Mouse (Mus musculus) heart, postnatal 36 days (tissue): Measurements from ENCODE around the gene Zfp644. TPM values are rescaled to one million over a fixed set of nuclear protein-coding genes. Genes with fewer than 3 reads are reported as not detected.

ENCODE experiments used
- DNase-seq, 2 experiments: peaks; one replicate each; pipeline ENCODE4 v3.0.0; 2021 to 2022
- intact Hi-C: fragments of 180-260 bp; cut with DNase I; formaldehyde crosslinking; loops from one replicate; pipeline ENCODE4 v1.15.1; 2025
- total RNA-seq, 2 experiments: library from RNA; stranded (reverse); gene quantifications; 2 replicates each; pipeline ENCODE4 v1.2.3; 2021

Gene Zfp644
- total RNA-seq, 2 experiments from 2014 or later: 53.8 to 59.8 TPM

DNA sequence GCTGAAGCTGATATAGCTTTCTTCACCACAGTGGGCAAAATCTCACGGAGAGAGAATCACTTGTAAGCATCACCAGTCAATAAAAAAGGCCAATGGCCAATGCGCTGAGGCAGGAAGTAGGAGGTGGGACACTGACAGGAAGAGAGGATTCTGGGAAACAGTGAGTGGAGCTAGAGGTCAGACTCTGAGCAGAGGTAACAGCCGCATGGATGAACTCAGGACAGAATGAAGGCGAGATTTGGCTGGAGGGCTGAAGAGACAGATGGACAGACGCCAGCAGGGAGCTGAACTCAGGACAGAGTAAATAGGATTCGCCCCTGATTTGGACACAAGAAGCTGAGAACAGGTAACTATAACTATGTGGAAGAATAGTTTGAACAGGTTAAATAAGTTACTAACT lies 92.0 kb downstream of the Zfp644 start:
- intact Hi-C loops: no loop called here
- no peak for DNase-seq

DNA sequence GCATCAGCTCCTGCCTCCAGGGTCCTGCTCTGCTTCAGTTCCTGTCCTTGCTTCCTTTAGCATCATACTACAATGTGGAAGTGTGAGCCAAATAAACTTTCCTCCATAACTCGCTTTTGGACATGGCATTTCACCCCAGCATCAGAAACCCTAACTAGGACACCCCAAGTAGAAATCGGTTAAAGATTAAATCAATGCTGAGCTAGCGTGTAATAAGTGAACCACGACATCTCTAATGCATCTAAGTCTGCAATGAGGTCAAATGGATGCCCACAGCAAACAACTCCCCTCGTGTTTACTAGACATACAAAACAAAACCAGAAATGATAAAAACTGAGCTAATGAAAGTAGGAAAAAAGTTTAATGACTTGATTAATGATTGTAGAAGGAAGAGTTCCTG lies 92.7 kb downstream of the Zfp644 start:
- DNase-seq: no peak
- intact Hi-C loops: no loop called here

DNA sequence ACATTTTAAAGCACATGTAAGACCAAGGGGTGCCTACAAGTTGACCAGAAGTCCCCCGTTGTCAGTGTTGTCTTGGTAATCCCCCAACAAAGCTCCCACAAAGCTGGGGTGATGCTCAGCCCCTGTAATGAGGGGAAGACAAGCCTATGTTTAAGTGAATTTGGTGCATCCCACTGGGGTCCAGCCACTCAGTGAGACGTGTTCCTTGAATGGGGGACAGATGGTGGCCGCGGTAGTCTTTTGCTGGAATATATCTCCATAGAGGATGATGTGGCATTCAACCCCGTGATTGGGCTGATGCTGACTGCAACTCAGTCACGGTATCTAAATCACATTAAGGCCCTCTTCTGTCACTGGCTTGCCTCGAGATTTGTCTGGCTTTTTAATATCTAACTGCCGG lies 97.6 kb downstream of the Zfp644 start:
- DNase-seq: no peak
- intact Hi-C loops: no loop called here

DNA sequence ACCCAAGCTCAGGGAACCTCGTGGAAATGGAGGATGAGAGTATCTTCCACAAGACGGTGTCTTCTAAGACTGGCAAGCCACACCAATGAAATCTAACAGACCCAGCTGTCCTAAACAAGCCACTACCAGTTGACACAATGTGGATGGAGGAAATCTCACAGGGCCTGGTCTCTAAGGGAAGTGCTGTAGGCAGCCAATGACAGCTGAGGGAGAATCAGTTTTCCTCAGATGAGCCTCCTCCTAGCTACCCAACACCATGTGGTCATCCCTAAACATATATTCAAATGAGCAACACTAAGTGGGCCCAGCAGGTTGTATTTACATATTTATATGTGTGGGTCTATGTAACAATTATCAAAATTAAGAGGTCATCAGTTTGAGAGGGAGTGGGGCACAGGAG lies 99.6 kb downstream of the Zfp644 start:
- no peak for DNase-seq
- intact Hi-C loops: no loop called here

DNA sequence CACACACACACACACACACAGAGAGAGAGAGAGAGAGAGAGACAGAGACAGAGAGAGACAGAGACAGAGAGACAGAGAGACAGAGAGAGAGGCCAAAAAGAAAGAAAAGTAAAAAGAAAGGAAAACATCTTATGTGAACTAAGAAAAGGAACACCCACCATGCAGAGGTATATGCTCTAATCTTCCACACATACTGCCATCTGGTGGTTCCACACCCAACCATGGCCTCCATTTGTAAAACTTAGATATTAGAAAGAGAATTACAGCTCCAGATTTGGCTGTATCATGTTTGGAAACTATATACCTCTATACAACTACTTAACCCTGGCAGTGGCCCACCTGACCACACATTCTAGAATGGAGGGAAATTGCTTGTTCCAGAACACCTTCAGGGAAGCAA lies 102.7 kb downstream of the Zfp644 start:
- intact Hi-C loops: no loop called here
- DNase-seq: no peak

DNA sequence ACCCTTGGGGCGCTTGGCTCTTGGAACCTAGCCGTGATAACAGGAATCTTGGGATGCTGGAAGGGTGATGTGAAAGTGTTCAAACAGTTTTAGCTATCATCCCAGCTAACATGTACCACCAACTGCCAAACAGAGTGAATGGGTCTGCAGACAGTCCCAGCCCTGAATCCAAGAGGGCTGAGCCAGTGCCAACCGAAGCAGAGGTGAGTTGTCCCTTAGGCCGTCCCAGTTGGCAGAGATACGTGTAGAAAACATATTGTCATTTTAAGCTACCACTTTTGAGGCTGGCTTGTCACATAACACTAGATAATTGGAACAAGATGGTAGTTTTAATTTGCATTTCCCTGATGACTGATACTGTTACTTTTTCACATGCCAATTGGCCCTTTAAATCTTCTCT lies 106.4 kb downstream of the Zfp644 start:
- intact Hi-C loops: no loop called here

DNA sequence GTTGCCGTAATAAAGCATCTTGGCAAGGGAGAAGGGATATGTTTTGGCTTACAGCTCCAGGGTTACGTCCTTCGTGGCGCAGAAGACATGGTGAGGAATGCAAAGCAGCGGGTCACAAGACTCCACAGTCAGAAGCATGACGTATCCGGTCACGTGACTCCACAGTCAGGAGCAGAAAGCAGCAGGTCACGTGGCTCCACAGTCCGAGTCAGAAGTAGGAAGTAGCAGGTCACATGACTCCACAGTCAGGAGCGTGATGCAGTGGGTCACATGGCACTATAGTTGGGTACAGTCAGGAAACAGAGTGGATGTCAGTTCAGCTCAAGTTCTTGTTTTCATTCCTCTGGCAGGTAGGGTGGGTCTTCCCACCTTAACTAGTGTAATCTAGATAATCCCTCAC lies 107.4 kb downstream of the Zfp644 start:
- intact Hi-C loops: no loop called here
- no peak for DNase-seq

More for the DNA sequence above, 106.4 kb downstream of the Zfp644 start:
- no peak for DNase-seq

DNA sequence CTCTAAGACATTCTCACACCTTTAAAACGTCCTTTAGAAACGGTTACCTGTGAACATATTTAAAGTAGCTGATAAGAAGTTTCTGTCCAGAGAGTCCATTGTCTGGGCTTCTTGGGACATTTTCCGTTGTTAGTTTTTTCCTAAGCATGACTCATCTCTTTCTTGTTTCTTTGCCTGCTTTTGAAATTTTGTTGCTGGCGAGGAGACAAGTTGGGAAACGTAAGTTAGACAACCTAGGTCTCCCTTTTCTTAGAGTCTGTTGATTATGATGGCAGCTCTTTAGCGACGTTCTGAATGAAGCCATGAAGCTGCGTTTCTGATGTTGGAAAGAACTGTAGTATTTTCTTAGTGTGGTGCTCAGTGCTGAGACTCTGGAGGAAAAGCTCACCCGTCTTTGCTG lies 108.1 kb downstream of the Zfp644 start:
- intact Hi-C loops: no loop called here
- DNase-seq: no peak

DNA sequence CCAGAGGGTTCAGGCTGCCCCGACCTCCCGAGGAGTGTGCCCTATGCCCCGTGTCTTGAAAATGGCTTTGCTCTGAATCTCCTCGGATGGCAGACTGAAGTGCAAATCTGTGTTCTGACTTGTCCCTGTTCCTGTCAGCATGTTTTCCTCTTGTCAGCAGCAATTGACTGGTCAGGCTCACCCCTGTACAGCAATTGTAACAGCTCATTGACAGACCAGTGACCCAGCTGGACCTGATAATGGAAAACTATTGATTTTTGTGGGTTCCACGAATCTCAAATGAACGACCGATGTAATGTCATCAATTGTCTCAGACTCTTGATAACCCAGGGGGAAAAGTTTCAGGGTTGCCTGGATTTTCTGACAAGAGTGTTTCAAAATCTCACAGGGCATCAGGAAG lies 116.1 kb downstream of the Zfp644 start:
- no peak for DNase-seq
- intact Hi-C loops: no loop called here

DNA sequence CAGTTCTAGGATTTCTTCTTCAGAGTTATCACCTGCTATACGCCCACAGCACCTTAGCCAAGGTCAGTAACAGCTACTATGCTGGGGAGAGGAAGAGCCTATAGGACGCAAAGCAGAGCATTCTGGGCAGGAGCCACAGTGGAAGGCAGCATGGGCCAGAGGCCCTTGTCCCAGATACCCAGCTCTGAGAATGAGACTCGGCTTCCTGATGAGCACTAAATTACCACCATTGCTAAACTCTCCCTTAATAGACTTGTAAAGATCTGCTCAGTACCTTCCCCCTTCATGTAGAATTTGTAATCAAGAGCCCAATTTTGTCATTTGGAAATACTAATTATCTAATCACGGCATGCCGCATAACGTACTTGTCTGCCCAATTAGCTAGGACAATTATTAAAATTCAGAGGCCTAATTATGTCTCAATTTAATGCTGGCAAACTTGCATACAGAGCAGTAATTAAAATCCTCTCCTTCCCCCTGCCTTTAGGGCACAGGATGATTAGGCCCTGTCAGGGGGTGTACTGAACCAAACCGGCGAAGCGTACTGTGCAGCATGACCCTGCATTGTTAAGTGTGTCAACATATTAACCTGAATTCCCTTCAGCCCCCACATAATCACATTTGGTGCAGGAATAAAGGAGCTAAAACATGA lies 119.7 kb downstream of the Zfp644 start:
- intact Hi-C loops: no loop called here
- no peak for DNase-seq

DNA sequence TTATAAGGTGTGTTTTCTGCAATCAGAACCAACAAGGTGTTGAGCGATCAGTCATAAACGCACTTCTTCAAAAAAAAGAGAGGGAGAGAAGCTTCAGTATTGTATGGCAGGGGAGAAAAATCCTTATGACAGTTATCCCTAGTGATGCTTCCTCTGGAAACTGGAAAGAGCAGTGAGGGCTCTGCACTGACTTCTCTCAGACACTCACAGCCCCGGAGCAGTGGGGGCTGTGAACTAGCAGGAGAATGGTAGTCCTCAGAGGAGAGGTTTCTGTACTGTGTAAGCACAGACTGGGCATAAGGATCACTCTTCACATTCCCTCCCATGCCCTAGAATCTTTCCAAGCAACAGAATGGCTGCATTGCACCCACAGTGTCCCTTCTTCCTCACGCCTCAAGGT lies 122.0 kb downstream of the Zfp644 start:
- DNase-seq: no peak
- intact Hi-C loops: loop anchor here (2.0 kb wide), 1 partner anchor 122 kb away; the partner anchor contains the start of gene Zfp644

DNA sequence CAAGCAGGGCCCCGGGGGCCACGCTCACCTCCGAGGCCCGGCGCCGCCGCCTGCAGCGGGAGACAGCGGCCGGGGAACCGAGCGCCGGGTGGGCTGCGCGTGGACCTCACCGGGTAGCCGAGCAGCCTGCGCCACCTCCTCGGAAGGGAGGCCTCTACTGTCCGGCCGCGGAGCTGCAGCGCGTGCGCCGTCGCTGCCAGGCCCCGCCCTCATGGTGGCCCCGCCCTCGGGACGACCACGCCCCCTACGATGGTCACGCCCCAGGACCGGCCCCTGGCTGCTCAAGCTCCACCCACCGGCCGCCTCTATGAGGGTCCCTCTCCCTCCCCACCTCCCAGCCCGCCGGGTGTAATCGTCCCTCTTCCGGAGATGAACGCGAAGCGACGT lies 122.5 kb downstream of the Zfp644 start:
- intact Hi-C loops: loop anchor here (1.0 to 5.0 kb wide), 3 partner anchors 40 to 122 kb away; partner anchors contain the start of genes Barhl2 and Zfp644
- peak; percentile 87 to 88 for DNase-seq

DNA sequence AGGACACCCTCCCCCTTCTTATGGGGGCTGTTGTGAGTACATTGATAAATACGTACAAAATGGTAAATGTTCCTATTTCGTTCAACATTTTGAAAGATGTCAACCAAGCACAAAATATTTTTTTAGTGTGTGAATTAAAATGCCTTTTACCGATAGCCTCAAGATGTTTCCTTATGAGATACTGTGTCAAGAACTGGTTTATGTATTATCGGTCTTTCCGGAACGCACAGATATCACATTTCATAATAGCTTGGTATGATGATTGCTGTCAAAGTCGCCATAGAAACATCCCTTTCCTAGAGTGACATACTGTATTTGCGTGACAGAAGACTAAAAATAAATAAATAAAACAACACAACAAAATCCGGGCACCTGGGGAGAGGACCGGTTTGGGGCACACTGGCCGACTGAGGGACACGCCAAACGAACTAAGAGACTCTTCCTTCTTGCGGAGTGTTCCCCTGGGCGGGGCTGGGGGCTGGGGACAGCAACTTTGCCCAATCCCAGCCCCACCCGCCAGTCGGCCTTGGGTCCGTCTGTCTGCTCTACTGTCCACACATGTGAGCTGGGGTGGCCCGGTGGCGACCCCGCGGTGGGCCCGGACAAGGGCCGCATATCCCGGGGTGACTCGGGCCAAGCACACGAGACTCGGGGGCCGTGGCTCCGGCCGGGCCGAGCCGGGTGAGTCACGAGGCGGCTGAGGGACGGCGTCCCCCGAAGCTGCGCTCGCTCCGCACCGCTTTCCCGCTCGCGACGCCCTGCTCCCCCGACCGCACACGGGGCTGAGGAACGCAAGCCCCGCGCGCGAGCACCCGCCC lies 123.1 kb downstream of the Zfp644 start:
- peak; percentile 20 to 22 for DNase-seq
- intact Hi-C loops: loop anchor here (1.0 to 5.0 kb wide), 3 partner anchors 40 to 123 kb away; partner anchors contain the start of genes Barhl2 and Zfp644

Other genes starting within 250 kb of the Zfp644 start
- not detected for gene Barhl2, start 239.1 kb downstream of the Zfp644 start, total RNA-seq
- gene Gm17304, start 88.2 kb downstream of the Zfp644 start, total RNA-seq: not detected
- gene Hfm1, start 229.0 kb upstream of the Zfp644 start, total RNA-seq: not detected